Mouse (Mus musculus) thymus, adult 2 months (tissue): Measurements from ENCODE around the gene AC140267.1.

Source experiments
- CTCF ChIP-seq: fragments of 200-500 bp; IDR thresholded peaks from 2 replicates; pipeline ENCODE4 v1.5.1; 2012; ENCODE audit warnings: mild to moderate bottlenecking, control low read depth, low read length, moderate library complexity, borderline replicate concordance; ENCODE audit not compliant: control insufficient read depth, poor library complexity, insufficient read depth; ENCODE audit errors: extremely low read depth
- POLR2A ChIP-seq: fragments of 200-500 bp; IDR thresholded peaks from 2 replicates; pipeline ENCODE4 v1.6.1; 2012; ENCODE audit warnings: mild to moderate bottlenecking, low read length, control low read depth, moderate library complexity; ENCODE audit not compliant: control insufficient read depth, poor library complexity, insufficient read depth; ENCODE audit errors: extremely low read depth

DNA sequence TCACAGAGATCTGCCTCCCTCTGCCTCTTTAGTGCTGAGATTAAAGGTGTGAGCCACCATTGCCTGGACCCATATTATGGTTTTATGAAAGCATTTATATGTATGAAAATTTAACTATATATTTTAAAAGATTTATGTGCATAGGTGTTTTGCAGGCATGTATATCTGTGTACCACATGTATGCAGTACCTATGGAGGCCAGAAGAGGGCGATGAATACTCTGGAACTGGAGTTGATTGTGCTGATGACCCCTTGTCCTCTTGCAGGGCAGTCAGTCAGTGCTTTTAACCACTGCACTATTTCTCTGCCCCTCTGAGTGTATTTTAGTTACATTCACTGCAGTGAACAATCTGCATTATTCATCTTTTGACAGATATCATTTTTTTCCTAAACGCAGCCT is 9.8 kb upstream of the AC140267.1 start:
- TF ChIP-seq POLR2A (no peak), CTCF (no peak)
